Mouse (Mus musculus) bone marrow macrophage, adult 2 months (primary cell): ENCODE measurements around the gene Fkbp4.

Source experiments
- CTCF ChIP-seq: IDR thresholded peaks from 2 replicates; pipeline ENCODE4 v1.5.1; 2012; ENCODE audit warnings: low read depth, mild to moderate bottlenecking, low read length, moderate library complexity
- POLR2A ChIP-seq: IDR thresholded peaks from 2 replicates; pipeline ENCODE4 v1.6.1; 2012; ENCODE audit warnings: mild to moderate bottlenecking, low read depth, low read length, borderline replicate concordance

DNA sequence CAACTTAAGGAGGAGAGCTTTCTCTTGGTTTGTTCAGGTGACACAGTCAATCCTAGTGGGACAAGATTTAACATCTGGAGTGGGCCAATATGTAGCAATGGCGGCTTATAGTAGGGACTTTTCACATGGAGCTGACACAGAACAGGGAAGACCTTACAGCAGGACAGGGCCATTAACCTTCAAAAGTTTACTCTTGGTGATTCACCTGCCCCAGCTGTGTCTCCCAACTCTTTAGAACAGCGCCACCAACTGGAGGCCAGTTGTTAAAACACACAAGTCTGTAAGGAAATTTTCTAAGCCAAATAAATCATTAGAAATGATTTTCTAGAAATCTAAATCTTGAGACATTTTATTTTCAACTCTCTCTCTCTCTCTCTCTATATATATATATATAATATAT is 28.8 kb upstream of the Fkbp4 start:
- TF ChIP-seq CTCF (no peak), POLR2A (no peak)
